10 mouse cellular contexts compared by ENCODE assay signal in the genomic region with DNA sequence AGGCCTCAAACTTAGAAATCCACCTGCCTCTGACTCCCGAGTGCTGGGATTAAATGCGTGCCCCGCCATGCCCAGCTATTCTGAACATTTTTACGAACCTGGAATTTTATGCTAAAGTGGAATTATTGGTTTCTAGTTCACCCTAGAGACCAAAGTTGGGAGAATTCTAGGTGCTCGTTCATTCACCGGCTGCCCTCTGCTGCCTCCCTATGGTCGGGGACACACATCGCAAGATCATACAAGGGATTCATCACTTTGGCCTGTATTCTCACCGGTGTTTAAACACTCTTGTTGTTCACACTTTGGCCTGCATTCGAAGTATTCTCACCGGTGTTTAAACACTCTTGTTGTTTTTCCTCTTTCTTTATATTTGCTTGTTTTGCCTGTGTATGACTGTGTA. TPM values are rescaled to one million over a fixed set of nuclear protein-coding genes. Genes with fewer than 3 reads are reported as not detected.
DNase-seq lines count a peak whose midpoint lies in the region; ATAC-seq lines count a peak whose summit lies in the region.
"Had no signal": no experiment of that assay in that cellular context is flagged by ENCODE, and none has a peak within 500 bp of the region (broad histone marks: within the 10 kb centered on the region; RNA-seq: fewer than 3 reads in every experiment).

No protein-coding gene starts in this region.

- no peaks in the 10 kb centered on the region for H3K27me3 ChIP-seq in limb, embryonic 12.5 days
- H3K27me3 ChIP-seq in neural tube, embryonic 14.5 days (ENCODE audit: control insufficient read depth, insufficient read depth, low read length) = no peaks in the 10 kb centered on the region

- H3K9ac ChIP-seq in limb, embryonic 12.5 days (replicated peaks) = no peak overlapping the region
- H3K9ac ChIP-seq in neural tube, embryonic 14.5 days (replicated peaks; ENCODE audit: low read depth, low read length) = no peak overlapping the region

- no peak overlapping the region for H3K4me2 ChIP-seq in limb, embryonic 12.5 days
- 0 out of 2 replicates have a peak overlapping the region, but pooled peaks have one; percentile 12 for H3K4me2 ChIP-seq in neural tube, embryonic 14.5 days (ENCODE audit: low read depth, low read length)

- no peak overlapping the region for H3K4me3 ChIP-seq in limb, embryonic 12.5 days (replicated peaks)
- H3K4me3 ChIP-seq in neural tube, embryonic 14.5 days (ENCODE audit: low read depth, low read length) = no peak overlapping the region
- H3K4me3 ChIP-seq: erythroblast, embryonic 14.5 days; myocyte had no signal

- ATAC-seq in limb, embryonic 12.5 days (ENCODE audit: insufficient number of reproducible peaks, insufficient read depth, low FRiP score, low TSS enrichment, low read depth) = no peak
- ATAC-seq in neural tube, embryonic 14.5 days (ENCODE audit: low read depth) = no peak

- H3K36me3 ChIP-seq in limb, embryonic 12.5 days = no peaks in the 10 kb centered on the region
- H3K36me3 ChIP-seq in neural tube, embryonic 14.5 days (ENCODE audit: control insufficient read depth, insufficient read depth, low read length) = no peaks in the 10 kb centered on the region

- H3K9me3 ChIP-seq in limb, embryonic 12.5 days = no peaks in the 10 kb centered on the region
- H3K9me3 ChIP-seq in neural tube, embryonic 14.5 days (ENCODE audit: control insufficient read depth, low read length) = no peaks in the 10 kb centered on the region

- peak overlapping the region; percentile 20; the same call in 1 of the 2 replicates for H3K27ac ChIP-seq in limb, embryonic 12.5 days
- H3K27ac ChIP-seq in neural tube, embryonic 14.5 days (ENCODE audit: low read depth, low read length) = peak overlapping the region; percentile 55

- peak; percentile 68 for DNase-seq in layer of hippocampus, adult 11-12 months (ENCODE audit: low spot score)
- no peak for DNase-seq in layer of hippocampus, adult 9-11 months
- peak; percentile 87 for DNase-seq in NIH3T3 (ENCODE audit: low read depth)
- DNase-seq in cerebellum, postnatal 36 days = peak; percentile 78
- peak; percentile 79 for DNase-seq in heart, postnatal 4 days
- DNase-seq in thymus, postnatal 14 days = peak; percentile 83

- 9% methylated on average over 11 of the region's 11 CpGs for WGBS in limb, embryonic 12.5 days
- 14% methylated on average over 11 of the region's 11 CpGs for WGBS in neural tube, embryonic 14.5 days

- H3K4me1 ChIP-seq in limb, embryonic 12.5 days (replicated peaks) = peaks cover 18% of the 10 kb centered on the region
- peaks cover 10% of the 10 kb centered on the region for H3K4me1 ChIP-seq in neural tube, embryonic 14.5 days (ENCODE audit: control insufficient read depth, insufficient read depth, low read length)

RNA-seq across cellular contexts. Expression of a gene that starts 3.0 kb away (rescaled TPM):
- total RNA-seq in heart, postnatal 4 days (2021) = 10 to 100 TPM; 21.6 to 22.1 TPM
- polyA plus RNA-seq in limb, embryonic 12.5 days (2016; fragmentation: Nextera tagmentation; extraction: Ambion mirVana) = 42.4 and 44.1 TPM in 2 replicates
- 10.6 and 15.5 TPM in 2 replicates for polyA plus RNA-seq in neural tube, embryonic 14.5 days (2014; fragmentation: Nextera tagmentation; extraction: Ambion mirVana)

RNA-seq across cellular contexts. Expression of a gene that starts 3.1 kb away (rescaled TPM):
- total RNA-seq in heart, postnatal 4 days (2021) = 10 to 100 TPM; 49.2 to 50.5 TPM
- polyA plus RNA-seq in limb, embryonic 12.5 days (2016; fragmentation: Nextera tagmentation; extraction: Ambion mirVana) = 30.5 and 36.0 TPM in 2 replicates
- 24.3 and 25.1 TPM in 2 replicates for polyA plus RNA-seq in neural tube, embryonic 14.5 days (2014; fragmentation: Nextera tagmentation; extraction: Ambion mirVana)

RNA-seq across cellular contexts. Expression of a gene that starts 30.1 kb away (rescaled TPM):
- not detected for total RNA-seq in heart, postnatal 4 days (2021)
- not detected in 2 replicates for polyA plus RNA-seq in limb, embryonic 12.5 days (2016; fragmentation: Nextera tagmentation; extraction: Ambion mirVana)
- 0.19 TPM in 1 of 2 replicates, not detected in the other for polyA plus RNA-seq in neural tube, embryonic 14.5 days (2014; fragmentation: Nextera tagmentation; extraction: Ambion mirVana)
- polyA plus RNA-seq: erythroblast, embryonic 14.5 days; myocyte had no signal

RNA-seq across cellular contexts. Expression of a gene that starts 54.0 kb away (rescaled TPM):
- not detected for total RNA-seq in heart, postnatal 4 days (2021)
- not detected in 2 replicates for polyA plus RNA-seq in limb, embryonic 12.5 days (2016; fragmentation: Nextera tagmentation; extraction: Ambion mirVana)
- 0.17 TPM in 1 of 2 replicates, not detected in the other for polyA plus RNA-seq in neural tube, embryonic 14.5 days (2014; fragmentation: Nextera tagmentation; extraction: Ambion mirVana)
